Mouse (Mus musculus) C2C12 (cell line): ENCODE measurements around the gene Galns. TPM values are rescaled to one million over a fixed set of nuclear protein-coding genes. Genes with fewer than 3 reads are reported as not detected.

Source experiments
- H3K27me3 ChIP-seq: one replicate; pipeline ENCODE4 v1.6.1; 2011; ENCODE audit not compliant: control insufficient read depth, insufficient read depth, insufficient read length
- H3K36me3 ChIP-seq: one replicate; pipeline ENCODE4 v1.6.1; 2011; ENCODE audit not compliant: control insufficient read depth, insufficient read depth
- H3K4me3 ChIP-seq: one replicate; pipeline ENCODE4 v1.5.1; 2011; ENCODE audit warnings: mild to moderate bottlenecking, control low read depth; ENCODE audit not compliant: poor library complexity, insufficient read depth, severe bottlenecking
- H3K79me2 ChIP-seq: one replicate; pipeline ENCODE4 v1.6.1; 2011; ENCODE audit not compliant: control insufficient read depth, insufficient read depth
- H3K79me3 ChIP-seq: one replicate; pipeline ENCODE4 v1.6.1; 2011; ENCODE audit warnings: low read depth, control low read depth
- H3ac ChIP-seq: one replicate; pipeline ENCODE3; 2011; ENCODE audit warnings: low read depth; ENCODE audit not compliant: control insufficient read depth, insufficient read length
- CEBPB ChIP-seq: IDR thresholded peaks from one replicate; pipeline ENCODE4 v1.6.1; 2011; ENCODE audit warnings: low read depth, mild to moderate bottlenecking, control low read depth, moderate library complexity
- CTCF ChIP-seq: IDR thresholded peaks from one replicate; pipeline ENCODE4 v1.5.1; 2011; ENCODE audit not compliant: control insufficient read depth, insufficient read depth, insufficient read length
- FOSL1 ChIP-seq: IDR thresholded peaks from one replicate; pipeline ENCODE4 v1.8.0; 2011; ENCODE audit warnings: mild to moderate bottlenecking, low read length; ENCODE audit not compliant: poor library complexity, insufficient read depth, severe bottlenecking
- MAX ChIP-seq: IDR thresholded peaks from one replicate; pipeline ENCODE4 v1.6.1; 2011; ENCODE audit warnings: mild to moderate bottlenecking, control low read depth
- MYOD1 ChIP-seq: IDR thresholded peaks from one replicate; pipeline ENCODE4 v1.6.1; 2011; ENCODE audit warnings: low read depth; ENCODE audit not compliant: control insufficient read depth, insufficient read length
- MYOG ChIP-seq: IDR thresholded peaks from one replicate; pipeline ENCODE4 v1.6.1; 2011; ENCODE audit not compliant: control insufficient read depth, insufficient read length; ENCODE audit errors: extremely low read depth
- USF1 ChIP-seq: IDR thresholded peaks from one replicate; pipeline ENCODE4 v1.6.1; 2011; ENCODE audit warnings: low read depth, mild to moderate bottlenecking, control low read depth, moderate library complexity
- microRNA-seq: library from miRNA; unstranded; fragments of <30 nt; microRNA quantifications from one replicate; pipeline ENCODE4, GENCODE M21; 2019; ENCODE audit warnings: borderline microRNAs expressed
- polyA plus RNA-seq: library from polyadenylated mRNA; unstranded; fragments of >200 nt; fragmentation: generic; extraction: Trizol; gene quantifications from one replicate; pipeline ENCODE4 v1.2.1, GENCODE M21; 2012; ENCODE audit warnings: missing spikeins

The Galns gene
- polyA plus RNA-seq, 1 experiment, result 9.8 TPM

GRCm38 (mm10) chr8:122537033-122537432, 74.2 kb downstream of the Galns start:
- H3K4me3 ChIP-seq, result no peak overlapping the region
- no peak for TF ChIP-seq CEBPB
- no peak for TF ChIP-seq MYOD1
- no peak for TF ChIP-seq MYOG
- no peak for TF ChIP-seq USF1
- TF ChIP-seq CTCF, result no peak
- no peak for TF ChIP-seq FOSL1
- TF ChIP-seq MAX, result no peak
- peaks cover 100% of the 10 kb centered on the region for H3K79me2 ChIP-seq

GRCm38 (mm10) chr8:122531312-122531711, 80.0 kb downstream of the Galns start:
- H3K27me3 ChIP-seq, result no peaks in the 10 kb centered on the region
- peaks cover 11% of the 10 kb centered on the region for H3K36me3 ChIP-seq
- H3ac ChIP-seq, result no peak overlapping the region
- peaks cover 100% of the 10 kb centered on the region for H3K79me2 ChIP-seq
- H3K79me3 ChIP-seq, result peaks cover 80% of the 10 kb centered on the region
- no peak overlapping the region for H3K4me3 ChIP-seq
- no peak for TF ChIP-seq CEBPB
- no peak for TF ChIP-seq MYOD1
- no peak for TF ChIP-seq CTCF

More at GRCm38 (mm10) chr8:122537033-122537432, 74.2 kb downstream of the Galns start:
- Histone ChIP-seq H3K36me3 (peaks cover 10% of the 10 kb centered on the region), H3K79me3 (peaks cover 85% of the 10 kb centered on the region), H3K27me3 (no peaks in the 10 kb centered on the region), H3ac (no peak overlapping the region)

GRCm38 (mm10) chr8:122529159-122529558, 82.1 kb downstream of the Galns start:
- H3ac ChIP-seq, result no peak overlapping the region
- peaks cover 11% of the 10 kb centered on the region for H3K36me3 ChIP-seq
- TF ChIP-seq CEBPB, result no peak
- no peak for TF ChIP-seq MAX
- no peak for TF ChIP-seq CTCF
- TF ChIP-seq MYOG, result no peak
- no peak for TF ChIP-seq MYOD1
- no peak for TF ChIP-seq FOSL1
- no peak for TF ChIP-seq USF1
- H3K79me2 ChIP-seq, result peaks cover 100% of the 10 kb centered on the region
- H3K4me3 ChIP-seq, result no peak overlapping the region
- peaks cover 78% of the 10 kb centered on the region for H3K79me3 ChIP-seq
- H3K27me3 ChIP-seq, result no peaks in the 10 kb centered on the region

Small RNAs within 50 kb of the gene (microRNA-seq; reads per million reads assigned to microRNA genes)
- gene Mir6396, result not detected

Other genes with a start within 250 kb of the Galns start
- gene Zc3h18, start 234.9 kb downstream of the Galns start, polyA plus RNA-seq, result 43.5 TPM
- 0.12 TPM for gene Il17c, start 189.4 kb downstream of the Galns start, polyA plus RNA-seq
- gene Cyba, start 178.5 kb downstream of the Galns start, polyA plus RNA-seq, result not detected
- gene Mvd, start 168.0 kb downstream of the Galns start, polyA plus RNA-seq, result 38.3 TPM
- gene Snai3, start 150.7 kb downstream of the Galns start, polyA plus RNA-seq, result 0.08 TPM
- gene Rnf166, start 135.4 kb downstream of the Galns start, polyA plus RNA-seq, result 22.7 TPM
- gene Ctu2, start 135.3 kb downstream of the Galns start, polyA plus RNA-seq, result 35.6 TPM
- gene Piezo1, start 60.1 kb downstream of the Galns start, polyA plus RNA-seq, result 107 TPM
- gene Cdt1, start 43.4 kb downstream of the Galns start, polyA plus RNA-seq, result 79.5 TPM
- 615 TPM for gene Aprt, start 34.6 kb downstream of the Galns start, polyA plus RNA-seq
- gene Trappc2l, start 177 bp upstream of the Galns start, polyA plus RNA-seq, result 70.2 TPM
- gene Pabpn1l, start 11.3 kb upstream of the Galns start, polyA plus RNA-seq, result not detected
- 0.15 TPM for gene Cbfa2t3, start 87.6 kb upstream of the Galns start, polyA plus RNA-seq
- gene Acsf3, start 164.0 kb upstream of the Galns start, polyA plus RNA-seq, result 6.1 TPM
- 108 TPM for gene Cdh15, start 236.5 kb upstream of the Galns start, polyA plus RNA-seq